Mouse (Mus musculus) stomach, embryonic 16.5 days (tissue): ENCODE results near the gene Sema4d. TPM values are rescaled to one million over a fixed set of nuclear protein-coding genes. Genes with fewer than 3 reads are reported as not detected.

ENCODE experiments used
- ATAC-seq: fragments of 200-750 bp; cut with Nextera tagmentation; 2 replicates; pipeline ENCODE4 v1.8.0; 2017; ENCODE audit warnings: moderate number of reproducible peaks, moderate TSS enrichment; ENCODE audit not compliant: insufficient read depth, low FRiP score
- H3K27ac ChIP-seq: fragments of 300-500 bp; sonication (generic); 2 replicates; pipeline ENCODE4 v1.5.1; 2014; ENCODE audit warnings: low read length
- H3K27me3 ChIP-seq: fragments of 300-500 bp; sonication (generic); 2 replicates; pipeline ENCODE4 v1.6.1; 2014; ENCODE audit warnings: low read length, control low read depth, mixed read lengths; ENCODE audit not compliant: control insufficient read depth, insufficient read depth
- H3K36me3 ChIP-seq: fragments of 300-500 bp; sonication (generic); 2 replicates; pipeline ENCODE4 v1.6.1; 2014; ENCODE audit warnings: low read length; ENCODE audit not compliant: control insufficient read depth, insufficient read depth
- H3K4me1 ChIP-seq: fragments of 300-500 bp; sonication (generic); 2 replicates; pipeline ENCODE4 v1.6.1; 2014; ENCODE audit warnings: low read length, control low read depth, mixed read lengths; ENCODE audit not compliant: control insufficient read depth, insufficient read depth
- H3K4me2 ChIP-seq: fragments of 300-500 bp; sonication (generic); 2 replicates; pipeline ENCODE4 v1.6.1; 2014; ENCODE audit warnings: low read depth, low read length, mixed read lengths
- H3K4me3 ChIP-seq: fragments of 300-500 bp; sonication (generic); replicated peaks from 2 replicates; pipeline ENCODE4 v1.5.1; 2014; ENCODE audit warnings: mild to moderate bottlenecking, low read length
- H3K9ac ChIP-seq: fragments of 300-500 bp; sonication (generic); 2 replicates; pipeline ENCODE4 v1.6.1; 2014; ENCODE audit warnings: low read length
- H3K9me3 ChIP-seq: fragments of 300-500 bp; sonication (generic); replicated peaks from 2 replicates; pipeline ENCODE4 v1.6.1; 2016; ENCODE audit warnings: low read length, control low read depth; ENCODE audit not compliant: control insufficient read depth
- WGBS: fragments of 180-500 bp; shearing (Covaris S2); extraction: QIAGEN DNeasy Blood & Tissue Kit; methylation state at CpG from one replicate; pipeline ENCODE4 v1.1.7; 2014; 5-methylcytosine and 5-hydroxymethylcytosine counted together
- polyA plus RNA-seq: library from polyadenylated mRNA; unstranded; fragments of >200 nt; fragmentation: Nextera tagmentation; extraction: Ambion mirVana; gene quantifications from 2 replicates; pipeline ENCODE4 v1.2.1, GENCODE M21; 2015

The Sema4d gene
- polyA plus RNA-seq, 1 experiment from 2014 or later = 11.5 TPM

DNA sequence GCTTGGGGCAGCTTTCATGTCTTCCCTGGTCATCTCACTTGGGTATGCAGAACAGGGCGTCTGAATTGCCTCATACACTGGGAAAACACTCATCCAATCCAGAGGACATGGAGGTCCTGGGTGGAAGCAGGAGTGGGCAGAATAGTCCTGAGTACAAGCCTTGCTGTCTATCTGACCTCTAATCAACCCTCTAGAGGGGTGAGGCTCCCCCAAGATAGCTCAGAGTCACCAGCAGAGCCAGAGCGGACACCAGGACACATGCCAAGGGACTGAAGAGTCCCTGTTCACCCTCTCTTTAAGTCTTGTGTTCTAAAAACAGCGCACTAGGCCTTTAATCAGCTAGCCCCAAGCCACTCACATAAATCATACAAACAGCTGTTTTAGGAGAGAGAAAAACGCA is 95.7 kb downstream of the Sema4d start:
- Histone ChIP-seq H3K9me3 (no peaks in the 10 kb centered on the region), H3K36me3 (no peaks in the 10 kb centered on the region), H3K9ac (no peak overlapping the region), H3K27ac (no peak overlapping the region), H3K4me1 (no peaks in the 10 kb centered on the region), H3K27me3 (no peaks in the 10 kb centered on the region), H3K4me3 (no peak overlapping the region), H3K4me2 (no peak overlapping the region)
- WGBS = 57% methylated on average over 4 of the region's 4 CpGs
- no peak for ATAC-seq

DNA sequence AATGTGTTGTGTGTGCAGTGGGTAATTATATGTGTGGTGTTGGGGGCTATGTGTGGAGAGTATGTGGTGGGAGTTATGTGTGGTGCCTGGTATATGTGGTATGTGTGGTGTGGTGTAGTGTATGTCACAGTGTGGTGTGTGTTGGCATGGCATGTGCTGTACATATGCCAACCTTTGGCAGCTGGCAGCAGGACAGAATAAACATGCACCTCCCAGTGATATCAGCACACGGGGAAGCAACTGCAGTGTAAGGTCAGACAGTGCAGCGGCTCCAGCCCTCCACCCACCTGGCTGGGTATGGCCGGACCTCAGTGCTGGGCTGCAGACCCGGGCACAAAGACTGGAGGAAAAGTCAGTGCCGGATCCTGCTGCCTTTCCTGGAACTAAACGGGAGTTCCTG is 96.1 kb downstream of the Sema4d start:
- no peaks in the 10 kb centered on the region for H3K4me1 ChIP-seq
- H3K9me3 ChIP-seq = no peaks in the 10 kb centered on the region
- 66% methylated on average over 6 of the region's 6 CpGs for WGBS
- no peaks in the 10 kb centered on the region for H3K27me3 ChIP-seq
- no peak overlapping the region for H3K4me3 ChIP-seq
- no peak overlapping the region for H3K27ac ChIP-seq
- no peak overlapping the region for H3K9ac ChIP-seq
- ATAC-seq = no peak
- no peak overlapping the region for H3K4me2 ChIP-seq
- no peaks in the 10 kb centered on the region for H3K36me3 ChIP-seq

DNA sequence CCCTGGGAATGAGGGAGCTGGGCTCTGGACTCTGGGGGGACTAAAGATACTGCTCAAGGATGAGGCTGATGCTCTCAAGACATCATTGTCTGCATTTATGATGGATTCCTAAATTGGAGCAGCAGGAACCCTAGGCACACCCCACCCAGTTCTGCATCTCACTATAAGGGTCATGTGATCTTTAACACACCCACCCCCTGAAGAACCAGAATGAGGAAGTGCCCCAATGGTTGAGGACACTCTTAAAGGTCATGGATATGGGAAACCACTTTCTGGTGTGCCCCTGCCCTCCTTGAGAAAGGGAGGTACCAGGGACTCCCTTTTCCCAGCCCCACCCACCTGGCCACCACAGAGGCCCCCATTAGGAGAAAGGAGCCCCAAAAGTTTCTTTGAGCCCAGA is 97.1 kb downstream of the Sema4d start:
- H3K4me1 ChIP-seq = no peaks in the 10 kb centered on the region
- no peak overlapping the region for H3K27ac ChIP-seq
- no peak overlapping the region for H3K9ac ChIP-seq
- no peaks in the 10 kb centered on the region for H3K36me3 ChIP-seq
- no peak for ATAC-seq
- no peak overlapping the region for H3K4me3 ChIP-seq
- H3K9me3 ChIP-seq = no peaks in the 10 kb centered on the region
- H3K4me2 ChIP-seq = no peak overlapping the region
- H3K27me3 ChIP-seq = no peaks in the 10 kb centered on the region

DNA sequence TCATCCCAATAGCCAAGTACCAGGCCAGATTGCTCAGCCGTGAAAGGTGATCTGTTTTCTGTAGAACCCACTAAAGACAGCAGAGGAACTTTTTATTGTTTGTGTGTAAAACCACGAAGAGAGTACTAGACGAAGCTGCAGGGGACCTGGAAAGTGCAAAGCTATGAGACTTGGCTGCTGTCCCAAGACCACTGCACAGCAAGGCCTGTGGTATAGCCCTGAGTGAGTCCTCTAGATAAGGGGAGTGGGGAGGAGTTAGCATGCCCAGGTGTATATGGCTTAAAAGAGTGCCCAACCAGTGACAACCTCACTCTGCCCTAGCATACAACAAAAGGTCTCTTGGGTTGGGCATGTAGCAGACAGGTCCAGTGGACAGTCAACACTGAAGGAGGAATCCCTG is 104.9 kb downstream of the Sema4d start:
- WGBS = 56% methylated on average over 3 of the region's 3 CpGs
- no peak overlapping the region for H3K27ac ChIP-seq
- no peak overlapping the region for H3K9ac ChIP-seq
- H3K27me3 ChIP-seq = no peaks in the 10 kb centered on the region
- no peak for ATAC-seq
- H3K4me3 ChIP-seq = no peak overlapping the region
- H3K9me3 ChIP-seq = no peaks in the 10 kb centered on the region
- no peak overlapping the region for H3K4me2 ChIP-seq
- H3K36me3 ChIP-seq = peaks cover 10% of the 10 kb centered on the region
- H3K4me1 ChIP-seq = no peaks in the 10 kb centered on the region

DNA sequence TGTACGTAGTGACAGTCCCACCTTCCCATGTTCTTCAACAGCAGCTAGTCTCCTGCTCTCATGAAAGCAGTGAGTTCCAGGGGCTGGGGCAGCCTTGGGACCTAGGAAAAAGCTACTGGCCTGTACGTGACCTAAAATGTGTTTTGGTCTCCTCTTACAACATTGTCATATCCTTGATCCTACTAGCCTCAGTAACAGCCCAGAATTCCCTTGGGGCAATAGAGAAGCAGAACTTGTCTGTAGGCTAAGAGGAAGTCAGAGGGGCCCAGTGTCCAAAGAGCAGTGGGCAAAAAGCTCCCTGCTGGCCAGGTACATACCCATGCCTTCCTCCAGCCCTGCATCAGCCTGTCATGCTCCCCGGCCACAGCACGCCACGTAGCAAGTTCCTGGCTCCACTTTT is 106.6 kb downstream of the Sema4d start:
- no peak overlapping the region for H3K4me3 ChIP-seq
- 90% methylated on average over 5 of the region's 5 CpGs for WGBS
- ATAC-seq = no peak
- H3K4me1 ChIP-seq = no peaks in the 10 kb centered on the region
- no peaks in the 10 kb centered on the region for H3K27me3 ChIP-seq
- no peak overlapping the region for H3K4me2 ChIP-seq
- no peaks in the 10 kb centered on the region for H3K9me3 ChIP-seq
- H3K27ac ChIP-seq = 0 out of 2 replicates have a peak overlapping the region, but pooled peaks have one; percentile 19
- H3K36me3 ChIP-seq = peaks cover 16% of the 10 kb centered on the region
- no peak overlapping the region for H3K9ac ChIP-seq

DNA sequence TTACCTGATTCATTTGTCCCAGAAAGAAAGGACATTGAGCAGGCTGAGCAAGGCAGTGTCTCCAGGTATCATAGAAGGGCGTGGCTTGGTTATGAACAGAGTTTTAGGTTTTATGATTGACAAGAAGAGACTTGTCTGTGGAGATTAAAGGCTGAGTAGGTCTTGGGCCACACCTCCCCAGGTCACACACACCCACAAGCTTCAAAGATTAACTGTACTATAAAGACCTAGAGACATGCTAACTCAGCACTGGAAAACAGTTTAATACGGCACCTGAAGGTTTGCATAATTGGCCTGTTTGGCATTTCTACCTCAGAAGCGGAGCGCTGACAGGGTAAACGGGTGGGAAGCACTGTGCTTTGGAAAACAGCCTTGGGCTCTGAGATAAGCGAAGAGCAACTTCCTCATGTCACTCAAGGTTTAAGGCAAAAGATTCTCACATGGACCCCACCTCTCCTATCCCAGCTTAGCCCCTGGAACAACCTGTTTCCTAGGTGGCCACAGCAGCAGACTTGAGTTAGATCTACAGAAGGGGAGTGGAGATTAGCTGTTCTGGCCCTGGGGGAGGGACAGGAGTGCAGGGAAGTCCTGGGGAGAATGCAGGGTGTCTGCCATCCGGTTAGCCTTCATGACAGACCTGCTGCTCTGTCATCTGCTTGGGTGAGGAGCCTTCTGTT is 108.1 kb downstream of the Sema4d start:
- no peak overlapping the region for H3K4me3 ChIP-seq
- no peaks in the 10 kb centered on the region for H3K4me1 ChIP-seq
- peak overlapping the region; percentile 80 for H3K27ac ChIP-seq
- peak; percentile 39 for ATAC-seq
- no peak overlapping the region for H3K4me2 ChIP-seq
- no peaks in the 10 kb centered on the region for H3K9me3 ChIP-seq
- no peaks in the 10 kb centered on the region for H3K27me3 ChIP-seq
- H3K9ac ChIP-seq = no peak overlapping the region; the same call in 1 of the 2 replicates
- 78% methylated on average over 7 of the region's 7 CpGs for WGBS
- H3K36me3 ChIP-seq = peaks cover 26% of the 10 kb centered on the region

DNA sequence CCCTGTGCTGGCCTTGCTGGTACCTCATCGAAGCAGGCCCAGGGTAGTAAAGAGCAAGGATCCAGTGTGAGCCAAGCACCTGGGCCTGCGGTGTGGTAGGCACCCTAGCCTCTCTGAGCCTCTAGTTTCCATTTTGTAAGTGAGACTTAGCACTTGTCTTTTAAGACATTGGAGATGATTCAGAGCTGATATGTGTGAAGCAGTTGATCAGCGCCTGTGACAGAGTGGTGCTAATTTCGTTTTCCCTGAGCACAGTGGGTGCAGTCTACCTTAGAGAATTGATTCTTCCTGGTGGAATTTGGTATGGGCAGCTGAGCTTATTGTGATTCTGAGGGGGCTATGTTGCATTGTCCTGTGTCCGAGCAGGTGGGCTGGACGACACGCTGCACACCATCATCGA is 111.9 kb downstream of the Sema4d start:
- Histone ChIP-seq H3K4me3 (no peak overlapping the region), H3K36me3 (peaks cover 31% of the 10 kb centered on the region), H3K9ac (no peak overlapping the region), H3K4me2 (no peak overlapping the region), H3K4me1 (no peaks in the 10 kb centered on the region), H3K27me3 (no peaks in the 10 kb centered on the region), H3K9me3 (no peaks in the 10 kb centered on the region), H3K27ac (no peak overlapping the region)
- no peak for ATAC-seq
- WGBS = 96% methylated on average over 8 of the region's 8 CpGs

DNA sequence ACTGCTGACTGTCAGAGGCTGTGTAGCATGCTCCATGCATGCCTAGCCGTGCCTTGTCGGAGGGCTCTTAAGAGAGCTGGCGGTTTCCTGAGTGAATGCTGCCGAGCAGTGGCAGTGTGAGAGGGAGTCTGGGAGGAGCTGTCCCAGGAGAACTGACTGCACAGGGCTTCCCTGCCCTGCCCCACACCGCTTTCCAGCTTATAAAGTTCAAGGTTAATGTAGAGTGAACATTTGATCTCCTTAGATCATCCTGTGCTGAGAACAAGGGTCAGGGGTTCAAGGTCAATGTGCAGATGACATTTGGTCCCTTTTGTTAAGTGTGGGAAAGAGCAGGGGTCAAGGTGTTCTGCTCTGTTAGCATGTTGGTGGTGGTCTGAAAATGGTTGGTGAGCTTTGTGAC is 112.5 kb downstream of the Sema4d start:
- Histone ChIP-seq H3K4me1 (no peaks in the 10 kb centered on the region), H3K36me3 (peaks cover 35% of the 10 kb centered on the region), H3K4me3 (no peak overlapping the region), H3K27me3 (no peaks in the 10 kb centered on the region), H3K27ac (no peak overlapping the region), H3K4me2 (no peak overlapping the region), H3K9ac (no peak overlapping the region), H3K9me3 (no peaks in the 10 kb centered on the region)
- ATAC-seq = no peak
- 82% methylated on average over 5 of the region's 5 CpGs for WGBS

DNA sequence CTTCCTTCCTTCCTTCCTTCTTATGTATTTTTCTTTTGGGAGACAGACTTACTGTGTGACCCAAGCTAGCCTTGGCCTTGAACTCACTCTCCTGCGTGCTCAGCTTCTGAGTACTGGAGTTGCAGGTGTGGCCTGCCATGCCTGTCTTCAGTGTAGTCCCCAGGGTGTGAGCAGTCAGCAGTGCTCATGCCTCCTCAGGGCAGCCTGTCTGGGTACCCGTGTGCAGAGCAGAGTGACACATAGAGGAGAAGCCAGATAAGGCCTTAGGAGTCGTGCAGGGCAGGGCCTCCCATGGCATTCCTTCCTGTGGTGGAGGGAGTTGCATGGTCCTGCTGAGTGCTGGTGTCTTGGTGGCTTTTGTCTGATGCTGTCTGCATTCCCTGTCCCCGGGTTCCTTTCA is 114.2 kb downstream of the Sema4d start:
- Histone ChIP-seq H3K36me3 (peaks cover 28% of the 10 kb centered on the region), H3K4me3 (no peak overlapping the region), H3K9ac (no peak overlapping the region), H3K4me2 (no peak overlapping the region), H3K27ac (no peak overlapping the region), H3K4me1 (no peaks in the 10 kb centered on the region), H3K27me3 (no peaks in the 10 kb centered on the region), H3K9me3 (no peaks in the 10 kb centered on the region)
- no peak for ATAC-seq
- WGBS = 75% methylated on average over 4 of the region's 4 CpGs
